Mouse (Mus musculus): ENCODE measurements at regions not wholly inside any gene's neighbourhood (a gene's known extent, or its start where the extent isn't known, plus 50 kb on each side); places are given as distances from the start of the nearest gene placed in this dataset.

GRCm38 (mm10) chr16:65450706-65451105 is 69.6 kb upstream of the Pou1f1 start:
- no peak for TF ChIP-seq CTCF (IDR thresholded peaks at IDR 0.05; ENCODE audit: low read depth)
- no peak for TF ChIP-seq EP300 (IDR thresholded peaks at IDR 0.05; ENCODE audit: low read depth)

Measured in liver, embryonic 14.5 days (tissue).